Mouse (Mus musculus) thymus, adult 2 months (tissue): ENCODE measurements around the gene Lingo3.

Experiments used
- CTCF ChIP-seq: fragments of 200-500 bp; IDR thresholded peaks from 2 replicates; pipeline ENCODE4 v1.5.1; 2012; ENCODE audit warnings: mild to moderate bottlenecking, control low read depth, low read length, moderate library complexity, borderline replicate concordance; ENCODE audit not compliant: control insufficient read depth, poor library complexity, insufficient read depth; ENCODE audit errors: extremely low read depth
- POLR2A ChIP-seq: fragments of 200-500 bp; IDR thresholded peaks from 2 replicates; pipeline ENCODE4 v1.6.1; 2012; ENCODE audit warnings: mild to moderate bottlenecking, low read length, control low read depth, moderate library complexity; ENCODE audit not compliant: control insufficient read depth, poor library complexity, insufficient read depth; ENCODE audit errors: extremely low read depth

GRCm38 (mm10) chr10:80792175-80793032 is 51.4 kb downstream of the Lingo3 start:
- TF ChIP-seq CTCF (no peak), POLR2A (no peak)
